Comparison of ENCODE assay signal across 19 mouse cellular contexts in genomic region chr3:77781332-77781731, GRCm38 (mm10).
DNase-seq lines count a peak whose midpoint lies in the region; ATAC-seq and TF ChIP-seq lines count a peak whose summit lies in the region.
"Had no signal": no experiment of that assay in that cellular context is flagged by ENCODE, and none has a peak within 500 bp of the region (broad histone marks: within the 10 kb centered on the region; RNA-seq: fewer than 3 reads in every experiment).

No protein-coding gene starts in this region.

- H3K27ac ChIP-seq in hindbrain, postnatal 0 days: no peak overlapping the region
- H3K27ac ChIP-seq in hindbrain, embryonic 14.5 days: no peak overlapping the region
- no peak overlapping the region for H3K27ac ChIP-seq in cerebellum, adult 2 months (ENCODE audit: insufficient read depth, low read length)
- H3K27ac ChIP-seq: heart, embryonic 13.5 days; hindbrain, embryonic 13.5 days; intestine, embryonic 15.5 days; limb, embryonic 13.5 days; liver, embryonic 15.5 days; macrophage; midbrain, embryonic 12.5 days; neural tube, embryonic 13.5 days had no signal

- H3K27me3 ChIP-seq in hindbrain, postnatal 0 days (ENCODE audit: insufficient read depth, low read length): no peaks in the 10 kb centered on the region
- H3K27me3 ChIP-seq in hindbrain, embryonic 14.5 days (ENCODE audit: control insufficient read depth, insufficient read depth, low read length): no peaks in the 10 kb centered on the region
- no peaks in the 10 kb centered on the region for H3K27me3 ChIP-seq in cerebellum, adult 2 months (ENCODE audit: control insufficient read depth, insufficient read depth, low read length)
- H3K27me3 ChIP-seq: heart, embryonic 13.5 days; hindbrain, embryonic 13.5 days; intestine, embryonic 15.5 days; limb, embryonic 13.5 days; liver, embryonic 15.5 days; midbrain, embryonic 12.5 days; neural tube, embryonic 13.5 days had no signal

- TF ChIP-seq POLR2A in brain, embryonic 14.5 days (IDR thresholded peaks at IDR 0.05; ENCODE audit: borderline replicate concordance, extremely low read depth, insufficient read depth, insufficient read length, poor library complexity, severe bottlenecking): no peak
- no peak for TF ChIP-seq POLR2A in cerebellum, adult 2 months (IDR thresholded peaks at IDR 0.05; ENCODE audit: borderline replicate concordance, insufficient read depth, low read length)

- no peak overlapping the region for H3K4me3 ChIP-seq in hindbrain, postnatal 0 days (ENCODE audit: low read length)
- H3K4me3 ChIP-seq in hindbrain, embryonic 14.5 days (replicated peaks; ENCODE audit: low read length): no peak overlapping the region
- no peak overlapping the region for H3K4me3 ChIP-seq in cerebellum, adult 2 months (replicated peaks; ENCODE audit: insufficient read depth, low read depth, low read length)
- H3K4me3 ChIP-seq: heart, embryonic 13.5 days; hindbrain, embryonic 13.5 days; intestine, embryonic 15.5 days; limb, embryonic 13.5 days; liver, embryonic 15.5 days; midbrain, embryonic 12.5 days; neural tube, embryonic 13.5 days had no signal

- no peak overlapping the region for H3K4me2 ChIP-seq in hindbrain, postnatal 0 days (ENCODE audit: low read depth, low read length)
- no peak overlapping the region for H3K4me2 ChIP-seq in hindbrain, embryonic 14.5 days (replicated peaks)
- H3K4me2 ChIP-seq: heart, embryonic 13.5 days; hindbrain, embryonic 13.5 days; intestine, embryonic 15.5 days; limb, embryonic 13.5 days; liver, embryonic 15.5 days; midbrain, embryonic 12.5 days; neural tube, embryonic 13.5 days had no signal

- no peak for ATAC-seq in hindbrain, postnatal 0 days
- ATAC-seq in hindbrain, embryonic 14.5 days (ENCODE audit: low FRiP score): no peak
- ATAC-seq: intestine, embryonic 15.5 days had no signal

- DNase-seq in hindbrain, postnatal 0 days (ENCODE audit: low spot score): peak; percentile 42
- DNase-seq in hindbrain, embryonic 14.5 days (ENCODE audit: low spot score): no peak
- DNase-seq in brain, embryonic 14.5 days (ENCODE audit: low read depth): peak; percentile 30
- peak; percentile 69 to 89 for DNase-seq in cerebellum, adult 2 months
- DNase-seq in cerebellum, postnatal 36 days: peak; percentile 79 to 83
- no peak for DNase-seq in layer of hippocampus, adult 8-10 months (ENCODE audit: low spot score in 2 of 2)
- DNase-seq in urinary bladder, adult 18-20 months (ENCODE audit: low spot score in 2 of 2): no peak
- DNase-seq: gastrocnemius, postnatal 10 days; heart, adult 11 months; right cerebral cortex, postnatal 25 days; thymus, adult 2 months had no signal

- no peaks in the 10 kb centered on the region for H3K4me1 ChIP-seq in hindbrain, postnatal 0 days (ENCODE audit: insufficient read depth, low read length)
- H3K4me1 ChIP-seq in hindbrain, embryonic 14.5 days (replicated peaks; ENCODE audit: control insufficient read depth, insufficient read depth, low read length): no peaks in the 10 kb centered on the region
- H3K4me1 ChIP-seq in cerebellum, adult 2 months (ENCODE audit: control insufficient read depth, insufficient read depth, low read length): peaks cover 6% of the 10 kb centered on the region; the same call in 1 of the 2 replicates
- H3K4me1 ChIP-seq: heart, embryonic 13.5 days; hindbrain, embryonic 13.5 days; intestine, embryonic 15.5 days; limb, embryonic 13.5 days; liver, embryonic 15.5 days; midbrain, embryonic 12.5 days; neural tube, embryonic 13.5 days had no signal

- H3K36me3 ChIP-seq in hindbrain, postnatal 0 days (ENCODE audit: insufficient read depth, low read length): no peaks in the 10 kb centered on the region
- no peaks in the 10 kb centered on the region for H3K36me3 ChIP-seq in hindbrain, embryonic 14.5 days (replicated peaks; ENCODE audit: control insufficient read depth, insufficient read depth)
- H3K36me3 ChIP-seq: heart, embryonic 13.5 days; hindbrain, embryonic 13.5 days; intestine, embryonic 15.5 days; limb, embryonic 13.5 days; liver, embryonic 15.5 days; midbrain, embryonic 12.5 days; neural tube, embryonic 13.5 days had no signal

- TF ChIP-seq CTCF in hindbrain, postnatal 0 days (IDR thresholded peaks at IDR 0.05; ENCODE audit: low read depth): no peak
- no peak for TF ChIP-seq CTCF in brain, embryonic 14.5 days (IDR thresholded peaks at IDR 0.05; ENCODE audit: borderline replicate concordance, extremely low read depth, insufficient read depth, insufficient read length)
- no peak for TF ChIP-seq CTCF in cerebellum, adult 2 months (IDR thresholded peaks at IDR 0.05; ENCODE audit: borderline replicate concordance, insufficient read depth, low read depth, low read length)

- no peak overlapping the region for H3K9ac ChIP-seq in hindbrain, postnatal 0 days (replicated peaks; ENCODE audit: low read length)
- H3K9ac ChIP-seq in hindbrain, embryonic 14.5 days: no peak overlapping the region
- H3K9ac ChIP-seq: heart, embryonic 13.5 days; hindbrain, embryonic 13.5 days; intestine, embryonic 15.5 days; limb, embryonic 13.5 days; liver, embryonic 15.5 days; midbrain, embryonic 12.5 days; neural tube, embryonic 13.5 days had no signal

- H3K9me3 ChIP-seq in hindbrain, postnatal 0 days (ENCODE audit: low read length): no peaks in the 10 kb centered on the region
- no peaks in the 10 kb centered on the region for H3K9me3 ChIP-seq in hindbrain, embryonic 14.5 days (ENCODE audit: control insufficient read depth, low read length)
- H3K9me3 ChIP-seq: heart, embryonic 13.5 days; hindbrain, embryonic 13.5 days; intestine, embryonic 15.5 days; limb, embryonic 13.5 days; liver, embryonic 15.5 days; midbrain, embryonic 12.5 days; neural tube, embryonic 13.5 days had no signal

Comparison
In these comparisons a context has a peak if more than half of its experiments do, and no peak if none do; other contexts are left out.
1. DNase-seq: peak in hindbrain, postnatal 0 days (single experiment), brain, embryonic 14.5 days (single experiment), cerebellum, adult 2 months (2 of 2) and cerebellum, postnatal 36 days (2 of 2); none in hindbrain, embryonic 14.5 days (single experiment), layer of hippocampus, adult 8-10 months (0 of 2) and urinary bladder, adult 18-20 months (0 of 2).